Mouse (Mus musculus) right cerebral cortex, postnatal 10 days (tissue): ENCODE results near the gene Fam3b.

Experiments used
- DNase-seq, 2 experiments: peaks; one replicate each; pipeline ENCODE4 v3.0.0; 2021; ENCODE audit warnings: low spot score in 2 of 2

Gene Fam3b

GRCm38 (mm10) chr16:97492369-97492768, 22.2 kb downstream of the Fam3b start:
- no peak for DNase-seq

DNA sequence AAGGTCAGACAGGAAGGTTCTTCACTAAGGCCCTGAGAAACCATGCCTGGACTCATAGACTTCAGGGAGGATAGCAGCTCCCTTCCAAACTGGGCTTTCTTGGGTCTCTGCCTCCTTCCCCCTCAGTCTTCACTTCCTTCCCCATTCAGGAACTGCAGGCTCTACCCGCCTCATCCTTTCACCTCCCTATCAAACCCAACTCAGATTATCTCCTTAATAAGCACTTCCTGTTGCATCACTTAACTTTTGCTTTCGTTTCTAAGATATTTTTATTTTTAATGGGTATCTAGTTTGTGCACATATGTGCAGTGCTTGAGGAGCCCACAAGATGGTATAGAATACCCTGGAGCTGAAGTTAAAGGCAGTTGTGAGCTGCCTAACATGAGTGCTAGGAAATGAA, 36.0 kb downstream of the Fam3b start:
- no peak for DNase-seq

DNA sequence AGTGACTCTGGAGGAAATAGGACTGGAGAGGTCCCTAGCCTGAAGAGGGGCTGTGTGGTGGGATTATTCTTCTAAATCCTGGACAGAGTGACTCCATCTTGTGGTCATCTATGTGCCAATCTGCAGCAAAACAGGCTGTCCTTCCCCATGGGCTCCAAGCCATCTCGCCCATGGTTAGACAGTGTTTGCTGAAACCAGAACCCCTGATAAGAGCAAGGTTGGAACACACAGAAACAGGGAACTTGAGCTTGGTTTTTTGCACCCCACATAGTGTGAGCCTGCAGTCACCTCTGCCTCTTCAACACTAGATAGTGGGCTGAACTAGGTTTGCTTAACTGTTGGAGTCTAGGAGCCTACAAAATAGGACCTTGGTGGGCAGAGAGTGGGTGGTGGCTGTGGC, 38.1 kb downstream of the Fam3b start:
- DNase-seq = no peak

- no peak for DNase-seq
Observed at GRCm38 (mm10) chr16:97475581-97475980, 39.0 kb downstream of the Fam3b start.

GRCm38 (mm10) chr16:97474671-97475070, 39.9 kb downstream of the Fam3b start:
- no peak for DNase-seq

- DNase-seq = no peak
Observed at GRCm38 (mm10) chr16:97467993-97468791, 46.4 kb downstream of the Fam3b start.

DNA sequence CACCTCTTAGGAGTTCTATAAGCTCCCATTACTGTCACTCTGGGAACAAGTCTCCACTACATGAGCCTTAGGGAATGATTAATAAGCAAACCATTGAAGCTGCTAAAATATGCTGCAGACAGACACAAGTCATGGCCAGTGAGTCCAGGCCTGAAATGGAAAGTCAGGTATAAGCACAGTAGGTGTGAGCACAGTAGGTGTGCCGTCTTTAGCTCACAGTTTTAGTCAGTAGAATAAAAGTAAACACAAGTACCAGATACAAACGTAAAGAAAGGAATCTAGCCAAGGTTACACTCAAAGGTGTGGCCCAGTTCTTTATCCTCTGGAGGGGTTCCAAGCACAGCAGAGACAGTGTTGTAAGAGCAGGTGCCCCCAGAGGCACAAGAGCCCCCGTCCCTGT, 47.1 kb downstream of the Fam3b start:
- DNase-seq = no peak

DNA sequence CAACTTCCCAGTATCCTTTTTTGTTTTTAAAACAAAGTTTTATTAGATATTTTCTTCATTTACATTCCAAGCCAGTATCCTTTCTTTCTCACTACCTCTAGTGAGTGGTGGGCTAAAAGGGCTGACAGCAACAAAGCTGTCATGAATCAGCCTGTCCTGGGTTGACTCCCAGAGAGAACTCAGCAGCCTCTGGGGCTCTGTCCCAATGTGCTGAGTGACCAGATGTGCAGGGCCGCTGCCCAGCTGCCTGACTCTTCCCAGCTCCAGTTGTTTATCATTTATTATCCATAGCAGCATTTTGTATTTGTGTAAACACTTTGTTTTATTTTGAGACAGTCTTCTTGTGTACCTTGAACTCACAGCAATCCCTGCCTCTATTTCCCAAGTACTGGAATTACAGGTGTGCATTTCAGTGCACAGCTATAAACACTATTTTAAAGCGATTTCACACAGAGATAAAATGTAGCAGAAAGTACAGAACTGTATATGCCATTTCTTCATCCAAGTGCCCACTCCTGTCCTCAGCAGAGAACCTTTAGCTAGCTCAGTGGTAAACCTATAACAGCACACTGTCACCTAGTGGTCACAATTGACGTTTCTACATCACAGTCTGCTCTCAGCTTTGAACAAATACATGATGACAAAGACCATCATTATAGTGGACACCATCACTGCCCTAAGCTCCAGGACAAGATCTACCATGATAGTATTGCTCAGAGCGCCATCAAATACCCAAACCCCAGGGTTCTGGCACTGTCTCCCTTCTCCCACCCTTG, 48.2 kb downstream of the Fam3b start:
- peak in 1 of 2 experiments; percentile 36 for DNase-seq

- DNase-seq = no peak
Observed at GRCm38 (mm10) chr16:97462481-97463181, 52.0 kb downstream of the Fam3b start, which contains the start of gene Mx1. Mx1 (minus strand) TSS chr16:97462907.

- no peak for DNase-seq
Observed at GRCm38 (mm10) chr16:97461271-97461670, 53.3 kb downstream of the Fam3b start.

DNA sequence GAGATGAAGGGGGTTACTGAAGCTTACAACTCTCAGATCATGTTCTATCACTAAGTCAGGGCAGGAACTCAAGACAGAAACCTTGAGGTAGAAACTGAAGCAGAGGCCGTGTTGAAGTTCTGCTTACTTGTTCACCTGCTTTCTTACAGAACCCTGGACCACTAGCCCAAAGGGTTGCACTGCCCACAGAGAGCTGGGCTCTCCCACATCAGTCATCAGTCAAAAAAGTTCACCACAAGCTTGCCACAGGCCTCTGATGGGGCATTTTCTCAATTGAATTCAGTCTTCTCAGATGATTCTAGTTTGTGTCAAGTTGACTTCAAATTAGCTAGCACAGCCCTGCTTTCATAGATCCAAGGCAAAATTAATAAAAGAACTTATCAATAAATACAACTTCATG, 54.8 kb downstream of the Fam3b start:
- DNase-seq = no peak

DNA sequence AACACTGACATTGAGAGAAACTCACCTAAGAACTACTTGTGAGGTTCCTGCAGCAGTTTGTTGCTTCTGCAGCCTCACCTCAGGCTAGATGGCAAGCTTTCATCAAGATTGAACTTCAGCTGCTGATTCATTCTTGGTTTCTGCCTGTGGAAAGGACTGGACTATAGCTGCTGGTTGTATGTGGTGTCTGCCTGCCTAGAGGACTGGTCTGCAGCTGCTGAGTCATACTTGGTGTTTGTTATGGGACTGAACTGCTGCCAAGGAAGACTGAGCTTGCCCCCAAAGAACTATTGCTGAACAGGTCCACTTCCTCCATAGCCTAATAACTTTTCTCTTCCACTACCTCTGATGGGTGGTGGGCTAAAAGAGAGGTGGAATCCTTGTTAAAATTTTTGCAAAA, 67.2 kb downstream of the Fam3b start:
- no peak for DNase-seq

- DNase-seq = peak; percentile 51 to 53
Observed at GRCm38 (mm10) chr16:97443670-97444263, 70.8 kb downstream of the Fam3b start.

- peak in 1 of 2 experiments; percentile 37 for DNase-seq
Observed at GRCm38 (mm10) chr16:97441967-97442366, 72.6 kb downstream of the Fam3b start.

DNA sequence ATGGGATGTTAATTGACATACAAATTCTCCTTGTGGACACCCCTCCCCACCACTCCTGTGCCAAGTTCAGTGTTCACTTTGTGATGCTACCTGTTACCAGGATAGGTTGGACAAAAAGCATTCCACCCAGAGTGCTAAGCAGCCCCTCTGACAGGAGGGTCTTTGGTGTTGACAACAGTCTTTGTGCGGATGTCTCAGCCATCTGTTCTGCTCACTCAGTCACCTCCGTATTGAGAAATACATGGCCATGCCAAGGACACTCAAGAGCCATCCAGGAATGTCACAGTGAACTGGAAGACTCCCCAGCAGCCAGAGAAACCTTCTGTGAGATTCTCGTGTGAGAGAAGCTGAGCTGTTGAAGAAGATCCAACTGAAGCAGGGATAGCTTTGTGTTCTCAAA, 76.4 kb downstream of the Fam3b start:
- DNase-seq = peak in 1 of 2 experiments; percentile 35

GRCm38 (mm10) chr16:97437448-97438056, 77.1 kb downstream of the Fam3b start:
- DNase-seq = peak in 1 of 2 experiments; percentile 44

GRCm38 (mm10) chr16:97434206-97434605, 80.4 kb downstream of the Fam3b start:
- no peak for DNase-seq

DNA sequence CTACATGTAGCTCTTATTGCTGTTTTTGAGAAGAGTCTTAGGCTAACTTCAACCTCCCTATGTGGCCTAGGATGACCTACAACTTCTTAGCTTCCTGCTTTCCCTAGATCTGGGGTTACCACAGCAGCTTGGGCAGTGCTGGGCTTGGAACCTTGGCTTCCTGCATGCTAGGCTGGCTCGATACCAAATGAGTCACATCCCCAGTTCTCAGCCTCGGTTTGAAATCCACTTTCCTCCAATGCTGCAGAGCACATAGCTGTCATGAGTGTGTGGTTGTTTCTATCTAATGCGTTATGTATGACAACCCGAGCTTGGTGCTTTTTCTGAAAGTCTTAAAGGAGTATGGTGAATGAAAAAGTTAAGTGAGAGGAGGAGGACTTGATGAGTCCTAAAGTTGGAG, 83.3 kb downstream of the Fam3b start:
- DNase-seq = peak; percentile 53 to 72

GRCm38 (mm10) chr16:97430091-97430490, 84.5 kb downstream of the Fam3b start:
- peak; percentile 25 to 54 for DNase-seq

DNA sequence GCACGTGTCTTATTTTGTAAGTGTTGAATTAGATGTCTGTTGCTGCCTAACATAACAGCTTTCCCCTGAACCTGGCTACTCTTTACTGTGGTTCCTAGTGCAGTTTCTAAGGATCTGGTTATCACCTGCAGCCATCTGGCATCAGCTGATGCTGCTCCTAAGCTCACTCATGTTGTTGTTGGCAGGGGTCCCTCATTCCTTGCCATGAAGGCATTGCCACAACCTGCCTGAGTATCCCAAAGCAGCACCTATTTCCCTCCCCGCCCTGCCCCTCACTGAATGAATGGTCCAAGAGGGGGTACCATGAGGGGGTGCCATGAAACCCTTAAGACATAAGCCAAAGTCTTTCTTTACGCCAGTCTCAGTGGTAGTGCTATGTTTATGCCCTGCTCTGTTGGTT, 86.6 kb downstream of the Fam3b start:
- DNase-seq = no peak

GRCm38 (mm10) chr16:97423627-97424026, 91.0 kb downstream of the Fam3b start:
- DNase-seq = no peak
